Mouse (Mus musculus): ENCODE data around the gene Gfod1.

DNA sequence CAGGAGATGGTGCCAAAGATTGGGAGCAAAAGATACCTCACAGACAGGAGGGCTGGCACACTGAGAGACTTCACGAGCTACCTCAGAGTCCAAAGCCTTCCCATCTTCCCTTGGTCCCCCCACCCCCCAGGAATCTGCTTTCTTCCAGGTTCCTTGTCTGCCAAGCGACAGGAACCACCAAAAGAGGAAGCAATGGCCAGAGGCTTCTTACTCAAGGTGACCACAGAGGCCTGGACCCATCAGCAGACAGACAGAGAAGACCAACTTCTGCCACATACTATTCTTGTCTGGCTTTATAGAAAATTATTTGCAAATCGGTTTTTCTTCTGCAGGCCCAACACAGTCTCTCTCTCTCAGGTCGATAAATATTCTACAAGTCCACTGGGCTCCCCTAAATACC lies 86.3 kb downstream of the Gfod1 start:
- TF ChIP-seq ZC3H11A (IDR thresholded peaks at IDR 0.05; ENCODE audit: borderline replicate concordance, low read depth, low read length) (no peak), HCFC1 (IDR thresholded peaks at IDR 0.05; ENCODE audit: borderline replicate concordance, insufficient read depth, low read length) (no peak), CHD2 (IDR thresholded peaks at IDR 0.05; ENCODE audit: low read depth, low read length) (no peak)

Measured in ES-E14 (cell line).